Mouse (Mus musculus) stomach, embryonic 14.5 days (tissue): ENCODE measurements around the gene Bend6. TPM values are rescaled to one million over a fixed set of nuclear protein-coding genes. Genes with fewer than 3 reads are reported as not detected.
A peak's percentile ranks its signal among the peaks of the same experiment; 100 is the strongest.

ENCODE experiments used
- ATAC-seq: fragments of 200-750 bp; cut with Nextera tagmentation; 2 replicates; pipeline ENCODE4 v1.8.0; 2017; ENCODE audit warnings: low read depth, moderate TSS enrichment; ENCODE audit not compliant: insufficient number of reproducible peaks, insufficient read depth, low FRiP score
- H3K27ac ChIP-seq: fragments of 300-500 bp; sonication (generic); 2 replicates; pipeline ENCODE4 v1.5.1; 2014; ENCODE audit warnings: mild to moderate bottlenecking, low read length, moderate library complexity, mixed read lengths
- H3K27me3 ChIP-seq: fragments of 300-500 bp; sonication (generic); 2 replicates; pipeline ENCODE4 v1.6.1; 2014; ENCODE audit warnings: low read length, control low read depth, mixed read lengths; ENCODE audit not compliant: control insufficient read depth, insufficient read depth
- H3K36me3 ChIP-seq: fragments of 300-500 bp; sonication (generic); 2 replicates; pipeline ENCODE4 v1.6.1; 2014; ENCODE audit warnings: mild to moderate bottlenecking, control low read depth, low read length, moderate library complexity, mixed read lengths; ENCODE audit not compliant: control insufficient read depth, insufficient read depth
- H3K4me1 ChIP-seq: fragments of 300-500 bp; sonication (generic); 2 replicates; pipeline ENCODE4 v1.6.1; 2014; ENCODE audit warnings: low read length, control low read depth, mixed read lengths; ENCODE audit not compliant: control insufficient read depth, insufficient read depth
- H3K4me2 ChIP-seq: fragments of 300-500 bp; sonication (generic); replicated peaks from 2 replicates; pipeline ENCODE4 v1.6.1; 2014; ENCODE audit warnings: low read depth, low read length, control low read depth
- H3K4me3 ChIP-seq: fragments of 300-500 bp; sonication (generic); 2 replicates; pipeline ENCODE4 v1.5.1; 2014; ENCODE audit warnings: low read depth, low read length, control low read depth
- H3K9ac ChIP-seq: fragments of 300-500 bp; sonication (generic); replicated peaks from 2 replicates; pipeline ENCODE4 v1.6.1; 2014; ENCODE audit warnings: low read depth, mild to moderate bottlenecking, control low read depth, low read length, moderate library complexity, mixed read lengths
- H3K9me3 ChIP-seq: fragments of 300-500 bp; sonication (generic); 2 replicates; pipeline ENCODE4 v1.6.1; 2016; ENCODE audit warnings: low read depth, low read length, control low read depth; ENCODE audit not compliant: control insufficient read depth
- WGBS: fragments of 180-500 bp; shearing (Covaris S2); extraction: QIAGEN DNeasy Blood & Tissue Kit; methylation state at CpG from one replicate; pipeline ENCODE4 v1.1.7; 2014; 5-methylcytosine and 5-hydroxymethylcytosine counted together
- polyA plus RNA-seq: library from polyadenylated mRNA; unstranded; fragments of >200 nt; fragmentation: Nextera tagmentation; extraction: Ambion mirVana; gene quantifications from 2 replicates; pipeline ENCODE4 v1.2.1, GENCODE M21; 2014

Bend6 gene
- polyA plus RNA-seq, 1 experiment from 2014 or later = 1.1 TPM

GRCm38 (mm10) chr1:33898373-33898772 lies 9.2 kb downstream of the Bend6 start:
- Histone ChIP-seq H3K27me3 (no peaks in the 10 kb centered on the region), H3K36me3 (no peaks in the 10 kb centered on the region), H3K4me2 (no peak overlapping the region), H3K9me3 (no peaks in the 10 kb centered on the region), H3K27ac (no peak overlapping the region), H3K4me3 (no peak overlapping the region), H3K4me1 (no peaks in the 10 kb centered on the region), H3K9ac (no peak overlapping the region)
- ATAC-seq = no peak
- WGBS = 91% methylated on average over 6 of the region's 6 CpGs

- Histone ChIP-seq H3K9ac (no peak overlapping the region), H3K4me3 (no peak overlapping the region), H3K27ac (no peak overlapping the region), H3K4me1 (no peaks in the 10 kb centered on the region), H3K36me3 (no peaks in the 10 kb centered on the region), H3K9me3 (no peaks in the 10 kb centered on the region), H3K4me2 (no peak overlapping the region), H3K27me3 (no peaks in the 10 kb centered on the region)
- 81% methylated on average over 11 of the region's 11 CpGs for WGBS
- no peak for ATAC-seq
Measured at GRCm38 (mm10) chr1:33897426-33897825, 10.2 kb downstream of the Bend6 start.

- H3K27ac ChIP-seq = no peak overlapping the region
- WGBS = 73% methylated on average over 4 of the region's 4 CpGs
- no peaks in the 10 kb centered on the region for H3K4me1 ChIP-seq
- no peak for ATAC-seq
- no peaks in the 10 kb centered on the region for H3K36me3 ChIP-seq
- H3K27me3 ChIP-seq = no peaks in the 10 kb centered on the region
- H3K4me3 ChIP-seq = no peak overlapping the region
- no peaks in the 10 kb centered on the region for H3K9me3 ChIP-seq
- H3K9ac ChIP-seq = no peak overlapping the region
- no peak overlapping the region for H3K4me2 ChIP-seq
Measured at GRCm38 (mm10) chr1:33896666-33897065, 10.9 kb downstream of the Bend6 start.

- Histone ChIP-seq H3K36me3 (no peaks in the 10 kb centered on the region), H3K9ac (no peak overlapping the region), H3K9me3 (no peaks in the 10 kb centered on the region), H3K4me1 (no peaks in the 10 kb centered on the region), H3K4me3 (no peak overlapping the region), H3K27me3 (no peaks in the 10 kb centered on the region), H3K4me2 (no peak overlapping the region), H3K27ac (no peak overlapping the region)
- WGBS = 78% methylated on average over 6 of the region's 6 CpGs
- ATAC-seq = no peak
Measured at GRCm38 (mm10) chr1:33896116-33896515, 11.5 kb downstream of the Bend6 start.

- H3K4me2 ChIP-seq = no peak overlapping the region
- H3K27ac ChIP-seq = no peak overlapping the region
- H3K4me1 ChIP-seq = no peaks in the 10 kb centered on the region
- no peak for ATAC-seq
- no peak overlapping the region for H3K4me3 ChIP-seq
- H3K9me3 ChIP-seq = no peaks in the 10 kb centered on the region
- no peaks in the 10 kb centered on the region for H3K27me3 ChIP-seq
- no peak overlapping the region for H3K9ac ChIP-seq
- H3K36me3 ChIP-seq = no peaks in the 10 kb centered on the region
- WGBS = 62% methylated on average over 10 of the region's 10 CpGs
Measured at GRCm38 (mm10) chr1:33892784-33893183, 14.8 kb downstream of the Bend6 start.

- Histone ChIP-seq H3K27me3 (no peaks in the 10 kb centered on the region), H3K4me2 (peak overlapping the region; percentile 30), H3K9me3 (no peaks in the 10 kb centered on the region), H3K4me3 (no peak overlapping the region; the same call in 1 of the 2 replicates), H3K27ac (no peak overlapping the region), H3K36me3 (no peaks in the 10 kb centered on the region), H3K9ac (no peak overlapping the region), H3K4me1 (no peaks in the 10 kb centered on the region)
- WGBS = 7% methylated on average over 18 of the region's 18 CpGs
- no peak for ATAC-seq
Measured at GRCm38 (mm10) chr1:33883102-33883839, 24.3 kb downstream of the Bend6 start.

GRCm38 (mm10) chr1:33878170-33878569 lies 29.4 kb downstream of the Bend6 start:
- Histone ChIP-seq H3K4me3 (no peak overlapping the region), H3K9me3 (no peaks in the 10 kb centered on the region), H3K27me3 (no peaks in the 10 kb centered on the region), H3K9ac (no peak overlapping the region), H3K36me3 (no peaks in the 10 kb centered on the region), H3K27ac (no peak overlapping the region), H3K4me1 (no peaks in the 10 kb centered on the region), H3K4me2 (no peak overlapping the region)
- no peak for ATAC-seq
- 85% methylated on average over 7 of the region's 7 CpGs for WGBS

- no peaks in the 10 kb centered on the region for H3K27me3 ChIP-seq
- WGBS = 79% methylated on average over 3 of the region's 3 CpGs
- H3K9me3 ChIP-seq = no peaks in the 10 kb centered on the region
- no peak overlapping the region for H3K4me3 ChIP-seq
- no peak overlapping the region for H3K27ac ChIP-seq
- ATAC-seq = no peak
- H3K36me3 ChIP-seq = no peaks in the 10 kb centered on the region
- no peak overlapping the region for H3K4me2 ChIP-seq
- no peak overlapping the region for H3K9ac ChIP-seq
- H3K4me1 ChIP-seq = no peaks in the 10 kb centered on the region
Measured at GRCm38 (mm10) chr1:33876416-33876815, 31.2 kb downstream of the Bend6 start.

GRCm38 (mm10) chr1:33875691-33876090 lies 31.9 kb downstream of the Bend6 start:
- Histone ChIP-seq H3K4me2 (no peak overlapping the region), H3K9ac (no peak overlapping the region), H3K4me1 (no peaks in the 10 kb centered on the region), H3K9me3 (no peaks in the 10 kb centered on the region), H3K27ac (no peak overlapping the region), H3K4me3 (no peak overlapping the region), H3K36me3 (no peaks in the 10 kb centered on the region), H3K27me3 (no peaks in the 10 kb centered on the region)
- WGBS = 51% methylated on average over 6 of the region's 6 CpGs
- no peak for ATAC-seq
